Mouse (Mus musculus) limb, embryonic 14.5 days (tissue): Measurements from ENCODE around the gene Col24a1. TPM values are rescaled to one million over a fixed set of nuclear protein-coding genes. Genes with fewer than 3 reads are reported as not detected.
A peak's percentile ranks its signal among the peaks of the same experiment; 100 is the strongest.

Experiments used
- ATAC-seq: fragments of 200-750 bp; cut with Nextera tagmentation; 2 replicates; pipeline ENCODE4 v1.8.0; 2017; ENCODE audit warnings: low read depth, moderate number of reproducible peaks, moderate TSS enrichment; ENCODE audit not compliant: low FRiP score
- DNase-seq: peaks from one replicate; pipeline ENCODE4 v3.0.0-alpha.2; 2015; ENCODE audit warnings: low spot score
- H3K27ac ChIP-seq: fragments of 300-500 bp; sonication (generic); replicated peaks from 2 replicates; pipeline ENCODE4 v1.5.1; 2014; ENCODE audit warnings: low read depth, mild to moderate bottlenecking, low read length, moderate library complexity, mixed read lengths
- H3K27me3 ChIP-seq: fragments of 300-500 bp; sonication (generic); 2 replicates; pipeline ENCODE4 v1.6.1; 2014; ENCODE audit warnings: low read length, mixed read lengths; ENCODE audit not compliant: control insufficient read depth, insufficient read depth
- H3K36me3 ChIP-seq: fragments of 300-500 bp; sonication (generic); 2 replicates; pipeline ENCODE4 v1.6.1; 2014; ENCODE audit warnings: mild to moderate bottlenecking, low read length, moderate library complexity, mixed read lengths; ENCODE audit not compliant: control insufficient read depth, insufficient read depth
- H3K4me1 ChIP-seq: fragments of 300-500 bp; sonication (generic); 2 replicates; pipeline ENCODE4 v1.6.1; 2014; ENCODE audit warnings: antibody characterized with exemption, low read length, mixed read lengths; ENCODE audit not compliant: control insufficient read depth, insufficient read depth
- H3K4me2 ChIP-seq: fragments of 300-500 bp; sonication (generic); replicated peaks from 2 replicates; pipeline ENCODE4 v1.6.1; 2014; ENCODE audit warnings: low read depth, mild to moderate bottlenecking, low read length, moderate library complexity; ENCODE audit not compliant: severe bottlenecking
- H3K4me3 ChIP-seq: fragments of 300-500 bp; sonication (generic); replicated peaks from 2 replicates; pipeline ENCODE4 v1.5.1; 2014; ENCODE audit warnings: low read length
- H3K9ac ChIP-seq: fragments of 300-500 bp; sonication (generic); 2 replicates; pipeline ENCODE4 v1.6.1; 2014; ENCODE audit warnings: mild to moderate bottlenecking, low read depth, low read length, moderate library complexity; ENCODE audit not compliant: severe bottlenecking
- H3K9me3 ChIP-seq: fragments of 300-500 bp; sonication (generic); 2 replicates; pipeline ENCODE4 v1.6.1; 2016; ENCODE audit warnings: low read length; ENCODE audit not compliant: control insufficient read depth
- POLR2A ChIP-seq: fragments of 200-500 bp; IDR thresholded peaks from 2 replicates; pipeline ENCODE4 v1.8.0; 2012; ENCODE audit warnings: inconsistent platforms, mild to moderate bottlenecking, moderate library complexity, borderline replicate concordance; ENCODE audit not compliant: insufficient read depth, insufficient read length; ENCODE audit errors: extremely low read depth
- WGBS: fragments of 180-500 bp; shearing (Covaris S2); extraction: QIAGEN DNeasy Blood & Tissue Kit; methylation state at CpG from one replicate; pipeline ENCODE4 v1.1.7; 2014; 5-methylcytosine and 5-hydroxymethylcytosine counted together
- polyA plus RNA-seq, 2 experiments: library from polyadenylated mRNA; depleted of rRNA in 1 of 2; stranded (reverse) in 1 of 2; unstranded in 1 of 2; fragments of >200 nt; fragmentation: Nextera tagmentation in 1 of 2; extraction: Ambion mirVana in 1 of 2; gene quantifications; 2 replicates each; pipeline versions ENCODE4 v1.2.1 to v1.2.3; 2012 to 2014

Col24a1 gene
- polyA plus RNA-seq, 2 experiments = 9.5 to 24.0 TPM

- Histone ChIP-seq H3K4me1 (no peaks in the 10 kb centered on the region), H3K4me2 (no peak overlapping the region), H3K27me3 (no peaks in the 10 kb centered on the region), H3K9ac (no peak overlapping the region), H3K27ac (no peak overlapping the region), H3K36me3 (no peaks in the 10 kb centered on the region), H3K9me3 (no peaks in the 10 kb centered on the region), H3K4me3 (no peak overlapping the region)
- no peak for TF ChIP-seq POLR2A
- DNase-seq = no peak
- 49% methylated on average over 13 of the region's 13 CpGs for WGBS
- no peak for ATAC-seq
These were observed 90.8 kb downstream of the Col24a1 start for GRCm38 (mm10) chr3:145383095-145383494.

- Histone ChIP-seq H3K4me3 (no peak overlapping the region), H3K9ac (no peak overlapping the region), H3K27ac (no peak overlapping the region), H3K36me3 (no peaks in the 10 kb centered on the region), H3K4me2 (no peak overlapping the region), H3K9me3 (no peaks in the 10 kb centered on the region), H3K27me3 (no peaks in the 10 kb centered on the region), H3K4me1 (no peaks in the 10 kb centered on the region)
- DNase-seq (peak; percentile 68), ATAC-seq (peak; percentile 70; the same call in 1 of the 2 replicates)
- no peak for TF ChIP-seq POLR2A
These were observed 94.2 kb downstream of the Col24a1 start for GRCm38 (mm10) chr3:145386434-145386833.

- no peak overlapping the region for H3K4me2 ChIP-seq
- no peaks in the 10 kb centered on the region for H3K9me3 ChIP-seq
- no peak overlapping the region for H3K4me3 ChIP-seq
- no peak for ATAC-seq
- WGBS = 61% methylated on average over 4 of the region's 4 CpGs
- no peaks in the 10 kb centered on the region for H3K27me3 ChIP-seq
- no peak overlapping the region for H3K27ac ChIP-seq
- 0 out of 2 replicates have a peak, but pooled peaks cover 5% of the 10 kb centered on the region for H3K36me3 ChIP-seq
- DNase-seq = no peak
- no peak overlapping the region for H3K9ac ChIP-seq
- no peak for TF ChIP-seq POLR2A
- H3K4me1 ChIP-seq = peaks cover 9% of the 10 kb centered on the region
These were observed 98.4 kb downstream of the Col24a1 start for GRCm38 (mm10) chr3:145390681-145391080.

- no peak for TF ChIP-seq POLR2A
- DNase-seq (peak; percentile 68), ATAC-seq (peak; percentile 79)
- 0 out of 2 replicates have a peak, but pooled peaks cover 5% of the 10 kb centered on the region for H3K36me3 ChIP-seq
- H3K27me3 ChIP-seq = no peaks in the 10 kb centered on the region
- WGBS = 36% methylated on average over 19 of the region's 19 CpGs
- no peaks in the 10 kb centered on the region for H3K9me3 ChIP-seq
- H3K4me1 ChIP-seq = peaks cover 9% of the 10 kb centered on the region
- peak overlapping the region; percentile 15; the same call in 1 of the 2 replicates for H3K4me2 ChIP-seq
- peak overlapping the region; percentile 58 for H3K27ac ChIP-seq
- H3K9ac ChIP-seq = no peak overlapping the region
- no peak overlapping the region for H3K4me3 ChIP-seq
These were observed 99.9 kb downstream of the Col24a1 start for GRCm38 (mm10) chr3:145391986-145392659.

- no peaks in the 10 kb centered on the region for H3K27me3 ChIP-seq
- H3K9me3 ChIP-seq = no peaks in the 10 kb centered on the region
- no peak for DNase-seq
- H3K9ac ChIP-seq = no peak overlapping the region
- H3K36me3 ChIP-seq = 0 out of 2 replicates have a peak, but pooled peaks cover 1% of the 10 kb centered on the region
- ATAC-seq = no peak
- no peak overlapping the region for H3K27ac ChIP-seq
- no peaks in the 10 kb centered on the region; the same call in 1 of the 2 replicates for H3K4me1 ChIP-seq
- TF ChIP-seq POLR2A = no peak
- no peak overlapping the region for H3K4me2 ChIP-seq
- WGBS = 61% methylated on average over 3 of the region's 3 CpGs
- no peak overlapping the region for H3K4me3 ChIP-seq
These were observed 106.9 kb downstream of the Col24a1 start for GRCm38 (mm10) chr3:145399173-145399572.

GRCm38 (mm10) chr3:145402257-145402656 is 110.0 kb downstream of the Col24a1 start:
- ATAC-seq (no peak), DNase-seq (no peak)
- Histone ChIP-seq H3K4me3 (no peak overlapping the region), H3K9me3 (no peaks in the 10 kb centered on the region), H3K9ac (no peak overlapping the region), H3K4me1 (no peaks in the 10 kb centered on the region), H3K27ac (no peak overlapping the region), H3K4me2 (no peak overlapping the region), H3K27me3 (no peaks in the 10 kb centered on the region), H3K36me3 (no peaks in the 10 kb centered on the region)
- 94% methylated on average over 10 of the region's 10 CpGs for WGBS
- no peak for TF ChIP-seq POLR2A
